8 mouse cellular contexts compared by ENCODE assay signal in the genomic region with DNA sequence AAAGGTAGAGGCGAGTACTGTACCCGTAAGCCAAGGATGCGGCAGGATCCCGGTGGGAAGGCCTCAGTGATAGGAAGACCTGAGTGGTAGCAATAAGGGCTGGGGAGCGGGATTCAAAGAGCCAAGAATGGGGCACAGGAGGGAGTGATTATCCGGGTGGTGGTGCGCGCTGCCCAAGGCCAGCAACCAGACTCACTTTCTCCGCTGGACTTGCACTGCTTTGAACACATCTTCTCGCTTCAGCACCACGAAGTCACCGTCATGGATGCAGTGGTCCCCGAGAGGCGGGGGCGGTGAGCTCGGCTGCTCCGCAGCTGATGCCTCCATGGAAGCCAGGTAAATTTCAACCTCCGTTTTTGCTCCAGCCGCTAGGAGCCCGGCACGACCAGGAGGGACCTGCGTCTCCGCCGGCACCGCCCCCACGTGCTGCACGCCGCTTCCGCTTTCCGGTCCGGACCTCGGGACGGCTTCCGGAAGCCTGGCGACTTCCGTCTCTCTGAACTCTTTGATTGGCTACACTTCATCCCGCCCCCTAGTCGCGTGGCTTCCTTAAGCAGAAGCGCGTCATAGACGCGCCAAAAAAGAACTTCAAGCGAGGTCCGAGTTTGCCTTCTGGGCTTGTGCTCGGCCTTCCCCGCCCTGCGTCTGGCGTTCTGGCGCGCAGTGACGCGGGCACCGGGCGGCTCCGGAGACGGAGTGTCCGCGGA. TPM values are rescaled to one million over a fixed set of nuclear protein-coding genes. Genes with fewer than 3 reads are reported as not detected.
A peak's percentile ranks its signal among the peaks of the same experiment; 100 is the strongest.
DNase-seq lines count a peak whose midpoint lies in the region; ATAC-seq and TF ChIP-seq lines count a peak whose summit lies in the region.

TSS of gene Trmt6 (minus strand) at position 448 of the 707 bp plus-strand sequence.
TSS of gene Mcm8 (plus strand) at position 534 of the 707 bp plus-strand sequence.

- peak within 1 kb of the TSS; percentile 89 to 91 for H3K4me3 ChIP-seq in ES-E14 (ENCODE audit: insufficient read depth in 1 of 2, low read depth in 1 of 2, low read length in 2 of 2, poor library complexity in 1 of 2, severe bottlenecking in 1 of 2)
- peak within 1 kb of the TSS; percentile 84 for H3K4me3 ChIP-seq in forebrain, embryonic 15.5 days
- peak within 1 kb of the TSS; percentile 99 for H3K4me3 ChIP-seq in lung, adult 2 months (replicated peaks; ENCODE audit: extremely low read depth, low read depth, low read length)

- TF ChIP-seq CTCF in lung, adult 2 months (IDR thresholded peaks at IDR 0.05; ENCODE audit: insufficient read depth, low read length): no peak

- TF ChIP-seq POLR2A in lung, adult 2 months (IDR thresholded peaks at IDR 0.05; ENCODE audit: borderline replicate concordance, extremely low read depth, low read depth, low read length): no peak

- WGBS in forebrain, embryonic 15.5 days: under 1% methylated on average over 59 of the region's 59 CpGs
- under 1% methylated on average over 59 of the region's 59 CpGs for WGBS in lung, adult 2 months

- H3K27me3 ChIP-seq in forebrain, embryonic 15.5 days: no peaks in the 10 kb centered on the region

- no peaks in the 10 kb centered on the region for H3K9me3 ChIP-seq in ES-E14 (ENCODE audit: control insufficient read depth, insufficient read depth, low read depth, low read length)
- no peaks in the 10 kb centered on the region for H3K9me3 ChIP-seq in forebrain, embryonic 15.5 days

- peaks cover 21% of the 10 kb centered on the region for H3K36me3 ChIP-seq in ES-E14 (ENCODE audit: control insufficient read depth, insufficient read depth, low read length, poor library complexity, severe bottlenecking)
- H3K36me3 ChIP-seq in forebrain, embryonic 15.5 days: peaks cover 16% of the 10 kb centered on the region

- peaks cover 0 to 3% of the 10 kb centered on the region in 2 experiments; a peak in 1 of 4 replicates for H3K4me1 ChIP-seq in ES-E14 (ENCODE audit: control insufficient read depth in 2 of 2, insufficient read depth in 2 of 2, low read length in 2 of 2, poor library complexity in 1 of 2)
- peaks cover 20% of the 10 kb centered on the region for H3K4me1 ChIP-seq in forebrain, embryonic 15.5 days
- no peaks in the 10 kb centered on the region; the same call in 1 of the 2 replicates for H3K4me1 ChIP-seq in lung, adult 2 months (ENCODE audit: control insufficient read depth, insufficient read depth, low read length)

- peak within 1 kb of the TSS; percentile 90 for H3K9ac ChIP-seq in ES-E14 (ENCODE audit: insufficient read depth, low read depth, low read length, poor library complexity, severe bottlenecking)
- H3K9ac ChIP-seq in forebrain, embryonic 15.5 days (replicated peaks): peak within 1 kb of the TSS; percentile 69

- H3K4me2 ChIP-seq in forebrain, embryonic 15.5 days (replicated peaks): peak within 1 kb of the TSS; percentile 88

- peak; percentile 100 for ATAC-seq in forebrain, embryonic 15.5 days (replicated peaks)
- peak; percentile 100 for ATAC-seq in neutrophil, adult 5-6 weeks (ENCODE audit: extremely low read depth, insufficient number of reproducible peaks, low FRiP score, poor library complexity, severe bottlenecking)

- intact Hi-C loops in heart, postnatal 25 days (cut with DNase I): loop anchor here (10.0 kb wide), 3 partner anchors 131 to 561 kb away; partner anchors contain the start of genes Pcna and Shld1

- DNase-seq in ES-E14 (ENCODE audit: low read depth, low spot score): peak; percentile 97
- DNase-seq in cerebellum, adult 11-12 months: peak; percentile 93
- DNase-seq in heart, postnatal 25 days (ENCODE audit: low spot score): peak; percentile 79
- DNase-seq in layer of hippocampus, adult 18-20 months (ENCODE audit: low spot score in 2 of 2): peak; percentile 85 to 93
- peak; percentile 85 for DNase-seq in lung, adult 2 months
- DNase-seq in thymus, adult 18-20 months: peak; percentile 84

- in situ Hi-C loops in ES-E14 (cut with MboI; ENCODE audit: low sequenced_read_pairs in 2 of 2, unreplicated experiment in 2 of 2): no loop called here

- peak within 1 kb of the TSS; percentile 53 for H3K27ac ChIP-seq in ES-E14 (ENCODE audit: insufficient read depth, low read depth, low read length, poor library complexity, severe bottlenecking)
- peak within 1 kb of the TSS; percentile 36 for H3K27ac ChIP-seq in forebrain, embryonic 15.5 days (replicated peaks)

TF ChIP-seq in ES-E14, 5 proteins besides CTCF, POLR2A, EP300 and RAD21:
- TF ChIP-seq ZC3H11A (IDR thresholded peaks at IDR 0.05; ENCODE audit: borderline replicate concordance, low read depth, low read length) (no peak), HCFC1 (IDR thresholded peaks at IDR 0.05; ENCODE audit: borderline replicate concordance, insufficient read depth, low read length) (peak; percentile 72), CHD2 (IDR thresholded peaks at IDR 0.05; ENCODE audit: low read depth, low read length) (peak; percentile 73), MAFK (IDR thresholded peaks at IDR 0.05; ENCODE audit: insufficient read depth, low read depth, low read length) (no peak), ZNF384 (IDR thresholded peaks at IDR 0.05; ENCODE audit: low read depth, low read length) (no peak)

RNA-seq across cellular contexts. Expression of gene Trmt6, which starts in this region (rescaled TPM):
- total RNA-seq in ES-E14 (2012; rRNA removed): 30.1 and 44.4 TPM in 2 replicates
- polyA plus RNA-seq in forebrain, embryonic 15.5 days (2015; fragmentation: Nextera tagmentation; extraction: Ambion mirVana): 28.0 and 31.7 TPM in 2 replicates
- total RNA-seq in heart, postnatal 25 days (2021): 1 to 10 TPM; 5.5 to 6.4 TPM
- 10 to 100 TPM; 25.1 to 28.9 TPM for total RNA-seq in layer of hippocampus, adult 18-20 months (2021)
- polyA plus RNA-seq in lung, adult 2 months (2012; rRNA removed): 1.7 and 3.3 TPM in 2 replicates
- 28.0 and 32.9 TPM in 2 replicates for total RNA-seq in neutrophil, adult 5-6 weeks (2017)

RNA-seq across cellular contexts. Expression of gene Mcm8, which starts in this region (rescaled TPM):
- 13.4 and 14.2 TPM in 2 replicates for total RNA-seq in ES-E14 (2012; rRNA removed)
- 8.7 and 8.8 TPM in 2 replicates for polyA plus RNA-seq in forebrain, embryonic 15.5 days (2015; fragmentation: Nextera tagmentation; extraction: Ambion mirVana)
- 1 to 10 TPM; 1.9 TPM for total RNA-seq in heart, postnatal 25 days (2021)
- total RNA-seq in layer of hippocampus, adult 18-20 months (2021): 1 to 10 TPM; 3.8 to 4.4 TPM
- 0.57 and 0.78 TPM in 2 replicates for polyA plus RNA-seq in lung, adult 2 months (2012; rRNA removed)
- total RNA-seq in neutrophil, adult 5-6 weeks (2017): 2.9 and 3.0 TPM in 2 replicates

Comparison
In these comparisons a context has a peak if more than half of its experiments do, and no peak if none do; other contexts are left out.
1. Peak in every context shown above with its lines: DNase-seq, ATAC-seq, H3K4me3 ChIP-seq and H3K27ac ChIP-seq.